Mouse (Mus musculus) brain, adult 2 months (tissue): ENCODE data around the gene Cnn2.
"Not testable (repeated sequence)": the region's sequence is repeated elsewhere in the genome, so short reads cannot be mapped to it uniquely, and the experiment has no call there.

Experiments
- DNase-seq: peaks from one replicate; pipeline ENCODE4 v3.0.0; 2011; ENCODE audit warnings: low read depth, low spot score

Gene Cnn2

DNA sequence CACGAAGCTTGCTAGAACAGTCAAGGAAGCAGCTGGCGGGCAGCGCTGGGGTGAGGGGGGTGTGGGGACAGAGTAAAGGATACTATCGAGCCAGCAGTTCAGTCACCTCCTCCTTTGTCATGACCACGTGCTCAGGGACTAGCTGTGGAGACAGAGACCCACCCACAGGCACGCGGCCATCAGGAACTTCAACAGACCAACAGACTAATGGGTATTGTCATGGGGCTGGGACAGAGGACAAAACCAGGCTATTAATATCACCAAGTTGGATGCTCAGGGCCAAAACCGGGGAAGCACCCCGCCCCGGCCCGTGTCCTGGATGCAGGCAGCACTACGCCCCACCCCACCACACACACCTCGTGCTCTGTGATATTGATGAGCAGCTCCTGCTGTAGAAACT, 48.4 kb downstream of the Cnn2 start:
- no peak for DNase-seq

DNA sequence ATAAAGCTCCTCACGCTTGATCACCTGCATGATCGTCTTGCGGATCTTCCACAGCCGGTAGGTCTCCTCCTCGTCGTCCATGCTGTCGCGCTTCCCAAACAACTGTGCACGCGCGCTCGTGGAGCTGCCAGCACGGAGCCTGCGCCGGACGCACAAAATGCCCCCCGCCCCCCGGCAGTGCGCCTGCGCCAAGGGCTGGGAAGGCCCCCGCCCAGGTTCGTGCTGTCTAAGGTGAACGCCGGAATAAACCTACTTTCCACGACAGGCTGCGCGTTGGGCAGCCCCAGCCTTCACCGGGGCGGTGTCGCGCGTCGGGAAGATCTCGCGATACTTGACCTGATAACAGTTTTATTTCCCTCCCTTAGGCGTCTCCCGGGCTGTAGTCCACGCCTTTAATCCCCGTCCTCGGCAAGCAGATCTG, 51.2 kb downstream of the Cnn2 start, which contains the start of gene Polr2e:
Gene Polr2e, minus strand, starts transcription at position 237 of the 421 bp plus-strand sequence.
- peak; percentile 99 for DNase-seq

DNA sequence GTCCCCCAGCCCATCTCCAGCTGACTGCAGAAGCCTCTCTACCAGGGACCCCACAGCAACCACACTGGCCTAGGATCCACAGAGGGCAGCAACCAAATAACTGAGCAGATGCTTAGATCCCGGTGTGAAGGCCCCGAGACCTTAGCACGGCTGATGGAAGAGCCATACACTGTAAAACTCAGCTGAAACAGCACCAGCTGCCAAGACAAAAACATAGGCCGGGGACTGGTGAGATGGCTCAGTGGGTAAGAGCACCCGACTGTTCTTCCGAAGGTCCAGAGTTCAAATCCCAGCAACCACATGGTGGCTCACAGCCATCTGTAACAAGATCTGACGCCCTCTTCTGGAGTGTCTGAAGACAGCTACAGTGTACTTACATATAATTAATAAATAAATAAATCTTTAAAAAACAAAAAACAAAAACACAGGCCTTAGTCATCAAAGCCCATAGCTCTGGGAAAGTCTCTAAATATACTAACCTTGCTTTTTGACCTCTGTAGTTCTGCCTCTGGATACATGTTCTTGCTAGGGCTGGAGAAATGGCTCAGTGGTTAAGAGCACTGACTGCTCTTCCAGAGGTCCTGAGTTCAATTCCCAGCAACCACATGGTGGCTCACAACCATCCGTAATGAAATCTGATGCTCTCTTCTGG, 53.2 kb downstream of the Cnn2 start:
- DNase-seq, result not testable (repeated sequence)

DNA sequence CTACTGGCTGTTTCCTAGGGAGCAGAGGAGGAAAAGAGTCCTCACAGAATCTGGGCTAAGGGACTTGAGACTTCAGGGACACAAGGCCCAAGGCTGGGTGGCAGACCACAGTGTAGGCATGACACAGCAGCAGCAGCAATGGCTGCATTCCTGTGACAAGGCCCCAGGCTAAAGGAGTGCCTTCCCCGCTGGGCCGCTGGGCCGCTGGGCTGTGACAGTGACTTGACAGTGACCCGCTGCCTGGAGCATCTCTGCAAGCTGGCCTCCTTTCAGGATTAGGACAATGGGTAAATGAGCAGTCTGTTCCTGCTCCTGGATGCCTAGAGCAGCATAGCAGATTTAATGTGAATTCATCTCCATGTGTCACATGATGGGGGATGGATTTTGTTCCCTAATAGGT, 55.7 kb downstream of the Cnn2 start:
- DNase-seq, result peak; percentile 83

- DNase-seq, result not testable (repeated sequence)
Observed at GRCm38 (mm10) chr10:80045364-80045763, 57.0 kb downstream of the Cnn2 start.
